Mouse (Mus musculus) erythroblast, adult 5-6 weeks (primary cell): Measurements from ENCODE around the gene Ascc1. TPM values are rescaled to one million over a fixed set of nuclear protein-coding genes. Genes with fewer than 3 reads are reported as not detected.

ENCODE experiments used
- ATAC-seq: replicated peaks from 2 replicates; pipeline ENCODE4 v1.8.0; 2016; ENCODE audit warnings: moderate number of reproducible peaks, mild to moderate bottlenecking, moderate TSS enrichment, inconsistent platforms; ENCODE audit not compliant: poor library complexity, low FRiP score, severe bottlenecking
- total RNA-seq, 2 experiments: library from RNA; stranded (forward) in 1 of 2; stranded (reverse) in 1 of 2; fragments of 150-400 nt in 1 of 2; fragments of 200-764, 138-1000 nt in 1 of 2; gene quantifications; 2 replicates each; pipeline versions ENCODE4 v1.2.3 to v1.2.4; 2015 to 2017; ENCODE audit warnings: low replicate concordance in 2 of 2

The Ascc1 gene
- total RNA-seq, 2 experiments from 2014 or later = 9.6 to 13.1 TPM

GRCm38 (mm10) chr10:60005264-60005663 is 2.7 kb downstream of the Ascc1 start:
- ATAC-seq = no peak

- ATAC-seq = no peak
These were observed 6.5 kb downstream of the Ascc1 start for GRCm38 (mm10) chr10:60009115-60009514.

DNA sequence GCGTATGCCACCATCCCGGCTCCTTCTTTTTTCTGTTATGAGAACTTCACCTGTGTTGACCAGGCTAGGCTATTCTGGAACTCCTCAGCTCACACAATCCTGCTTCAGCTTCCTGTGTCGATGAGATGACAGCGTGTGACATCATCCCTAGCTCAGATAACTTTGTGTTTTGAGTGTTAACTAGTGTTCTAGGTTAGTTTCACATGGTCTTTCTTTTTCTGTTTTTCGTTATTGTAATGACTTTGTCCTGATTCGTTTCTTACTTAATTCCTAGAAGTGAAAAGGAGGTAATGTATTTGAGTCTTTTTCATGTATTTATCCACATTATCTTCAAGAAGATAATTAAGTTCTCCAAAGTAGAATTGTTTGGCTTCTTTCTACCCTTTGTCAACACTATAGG is 13.6 kb downstream of the Ascc1 start:
- no peak for ATAC-seq

DNA sequence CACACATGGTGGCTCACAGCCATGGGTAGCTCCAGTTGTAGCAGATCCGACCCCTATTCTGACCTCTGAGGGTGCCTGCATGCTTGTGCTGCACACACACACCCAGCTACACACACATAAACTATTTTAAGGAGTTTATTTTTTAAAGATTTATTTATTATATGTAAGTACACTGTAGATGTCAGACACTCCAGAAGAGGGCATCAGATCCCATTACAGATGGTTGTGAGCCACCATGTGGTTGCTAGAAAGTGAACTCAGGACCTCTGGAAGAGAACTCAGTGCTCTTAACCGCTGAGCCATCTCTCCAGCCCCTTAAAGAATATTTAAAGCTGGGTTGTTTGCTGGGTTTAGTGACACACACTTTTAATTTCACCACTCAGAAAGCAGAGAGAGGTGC is 16.7 kb downstream of the Ascc1 start:
- ATAC-seq = no peak

DNA sequence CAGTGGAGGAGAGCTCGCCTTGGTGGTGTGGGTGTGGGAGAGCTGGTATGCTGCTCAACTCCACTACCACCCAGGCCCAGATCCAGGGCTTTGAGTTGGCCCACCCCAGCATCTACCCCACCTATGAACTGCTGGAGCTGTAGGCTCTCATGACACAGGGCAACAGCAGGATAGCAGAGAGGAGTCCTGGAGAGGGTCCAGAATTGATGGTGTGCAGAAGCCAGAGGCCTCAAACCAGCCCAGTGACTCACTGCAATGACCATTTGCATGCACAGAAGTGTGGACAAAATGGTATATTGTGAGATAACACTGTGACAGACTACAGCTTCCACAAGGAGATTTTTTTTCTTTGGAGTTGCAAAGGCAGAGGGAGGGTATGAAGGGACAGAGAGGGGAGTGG is 21.1 kb downstream of the Ascc1 start:
- no peak for ATAC-seq

GRCm38 (mm10) chr10:60026759-60027395 is 24.3 kb downstream of the Ascc1 start:
- no peak for ATAC-seq

DNA sequence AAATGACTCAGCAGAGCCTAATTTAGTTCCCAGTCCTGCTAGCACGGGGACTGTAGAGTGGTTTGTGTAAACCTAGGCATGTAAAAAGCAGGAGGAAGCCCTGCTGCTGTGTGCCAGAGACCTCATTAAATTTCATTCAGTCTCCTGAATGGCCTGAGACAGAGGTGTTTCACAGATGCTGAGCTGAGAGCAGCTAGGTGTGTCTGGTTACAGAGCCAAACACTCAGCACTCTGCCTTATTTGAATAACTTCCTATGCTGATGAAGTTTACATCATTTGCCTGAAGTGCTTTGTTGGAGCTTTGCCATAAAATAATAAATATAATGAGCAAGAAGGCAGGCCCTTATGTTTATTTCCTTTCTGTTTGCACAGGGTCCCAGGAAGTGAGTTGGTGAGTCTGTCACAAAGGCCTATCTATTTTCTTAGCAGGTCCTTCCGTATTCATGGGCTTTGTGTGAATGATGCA is 25.0 kb downstream of the Ascc1 start:
- no peak for ATAC-seq

DNA sequence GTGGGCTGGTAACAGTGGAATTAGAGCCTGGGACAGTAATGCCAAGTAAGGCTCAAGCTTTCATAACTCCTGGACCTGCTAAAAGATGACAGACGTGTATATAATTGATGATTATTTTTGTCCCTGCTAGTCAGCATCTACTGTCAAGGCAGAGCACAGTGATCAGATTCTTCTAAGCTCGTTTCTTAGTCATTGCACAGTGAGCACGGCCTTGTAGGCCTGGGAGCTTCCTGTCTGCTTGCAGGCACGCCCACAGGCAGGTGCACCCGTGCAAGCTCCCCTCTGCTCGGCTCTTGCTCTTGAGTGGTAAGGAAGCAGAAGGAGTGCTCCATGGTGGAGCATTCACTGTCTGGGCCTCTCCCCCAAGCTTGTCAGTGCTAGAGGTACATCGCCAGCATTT is 25.6 kb downstream of the Ascc1 start:
- ATAC-seq = no peak; the same call in 1 of the 2 replicates

DNA sequence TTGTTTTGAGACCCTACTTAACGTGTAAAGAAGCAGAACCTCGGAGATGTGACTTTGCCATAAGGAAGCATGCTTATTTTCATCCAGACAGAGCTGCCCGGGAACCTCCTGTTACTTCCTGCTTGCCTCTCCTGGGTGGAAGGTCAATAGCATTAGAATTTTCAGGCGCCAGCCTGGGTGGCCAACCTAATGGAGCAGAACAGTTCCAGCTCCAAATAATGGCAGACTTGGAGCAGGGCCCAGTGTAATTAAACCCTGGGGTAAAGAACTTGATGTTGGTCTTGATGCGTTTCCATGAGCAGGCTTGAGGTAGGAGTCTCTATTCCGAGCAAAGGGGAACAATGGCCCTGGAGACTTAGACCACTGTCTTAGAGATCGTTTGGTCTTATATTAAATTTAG is 26.4 kb downstream of the Ascc1 start:
- no peak for ATAC-seq

GRCm38 (mm10) chr10:60029387-60029786 is 26.8 kb downstream of the Ascc1 start:
- ATAC-seq = no peak

- no peak for ATAC-seq
These were observed 29.0 kb downstream of the Ascc1 start for GRCm38 (mm10) chr10:60031562-60031961.

GRCm38 (mm10) chr10:60031985-60032384 is 29.4 kb downstream of the Ascc1 start:
- ATAC-seq = no peak

DNA sequence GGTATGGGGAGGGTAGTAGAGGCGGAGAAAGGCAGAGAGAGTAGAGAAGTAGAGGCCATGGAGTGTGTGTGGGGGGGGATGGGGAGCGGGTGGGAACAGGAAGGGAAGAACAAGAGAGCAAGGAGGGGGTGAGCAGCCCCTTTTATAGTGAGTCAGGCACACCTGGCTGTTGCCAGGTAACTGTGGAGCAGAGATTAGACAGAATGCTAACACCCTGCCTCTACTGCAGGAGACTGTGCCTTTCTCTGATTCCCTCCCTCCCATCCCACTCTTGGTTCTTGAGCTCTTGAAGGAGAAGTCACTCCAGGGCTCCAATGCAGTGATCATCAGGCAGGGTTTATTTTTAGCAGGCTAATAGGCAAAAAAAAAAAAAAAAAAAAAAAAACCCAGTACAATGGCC is 30.0 kb downstream of the Ascc1 start:
- ATAC-seq = no peak

- no peak for ATAC-seq
These were observed 30.5 kb downstream of the Ascc1 start for GRCm38 (mm10) chr10:60033064-60033463.

- ATAC-seq = no peak
These were observed 32.0 kb downstream of the Ascc1 start for GRCm38 (mm10) chr10:60034621-60035020.

DNA sequence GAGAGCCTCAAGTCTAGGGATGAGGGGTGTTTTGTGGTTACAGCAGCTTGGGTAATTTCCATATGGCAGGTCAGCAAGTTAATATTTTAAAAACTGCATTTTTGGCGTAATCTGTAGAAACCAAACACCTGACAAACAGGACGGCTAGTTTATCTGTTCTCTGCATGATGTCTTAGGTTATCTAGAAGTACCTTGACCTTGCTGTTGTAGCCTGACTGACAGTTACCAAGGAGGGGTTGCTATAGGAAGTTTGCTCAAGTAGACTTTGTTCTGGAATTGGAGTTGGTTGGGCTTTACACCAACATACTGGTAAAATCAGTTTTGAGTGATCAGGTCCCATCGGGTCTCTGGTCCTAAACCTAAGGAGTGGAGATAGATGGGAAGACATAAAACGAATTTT is 33.1 kb downstream of the Ascc1 start:
- ATAC-seq = peak; percentile 48; the same call in 1 of the 2 replicates

DNA sequence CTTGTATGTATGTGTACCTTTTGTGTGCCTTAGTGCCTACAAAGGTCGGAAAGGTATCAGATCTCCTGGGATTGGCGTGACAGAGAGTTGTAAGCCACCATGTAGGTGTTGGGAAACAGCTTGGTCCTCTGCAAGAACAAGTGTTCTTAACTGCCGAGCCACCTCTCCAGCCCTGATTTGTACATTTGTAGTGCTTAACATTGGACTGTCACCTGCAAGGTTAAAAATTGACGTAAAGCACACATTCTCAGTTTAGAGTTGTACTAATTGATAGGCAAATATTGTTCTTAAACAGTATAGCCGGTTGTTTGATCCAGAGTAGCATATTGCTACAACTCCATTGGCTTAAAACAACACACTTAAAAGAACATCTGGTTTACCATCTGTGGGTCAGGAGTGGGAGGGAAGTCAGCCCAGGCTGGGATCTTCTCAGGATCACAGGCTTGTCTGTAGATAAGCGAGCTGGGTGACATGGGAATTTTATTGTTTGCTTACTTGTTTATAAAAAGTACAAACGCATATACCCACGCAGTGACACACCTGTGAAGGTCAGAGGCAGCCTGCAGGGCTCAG is 39.8 kb downstream of the Ascc1 start:
- ATAC-seq = no peak

GRCm38 (mm10) chr10:60046696-60047095 is 44.1 kb downstream of the Ascc1 start:
- no peak for ATAC-seq

DNA sequence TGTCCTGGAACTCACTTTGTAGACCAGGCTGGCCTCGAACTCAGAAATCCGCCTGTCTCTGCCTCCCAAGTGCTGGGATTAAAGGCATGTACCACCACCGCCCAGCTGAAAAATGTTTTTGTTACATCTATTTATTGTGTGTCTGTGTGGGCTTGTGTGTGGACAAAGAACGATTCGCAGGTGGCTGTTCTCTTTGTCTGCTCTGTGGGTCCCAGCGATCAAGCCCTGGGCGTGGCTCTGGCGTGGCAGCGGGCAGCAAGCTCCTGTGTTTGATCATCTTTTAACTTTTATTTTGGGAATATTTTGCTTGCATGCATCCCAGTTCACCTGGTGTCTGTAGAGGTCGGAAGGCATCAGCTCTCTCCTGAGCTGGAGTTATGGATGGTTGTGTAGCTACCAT is 48.0 kb downstream of the Ascc1 start:
- ATAC-seq = no peak

GRCm38 (mm10) chr10:60053073-60053472 is 50.5 kb downstream of the Ascc1 start:
- ATAC-seq = no peak

GRCm38 (mm10) chr10:60062173-60062572 is 59.6 kb downstream of the Ascc1 start:
- no peak for ATAC-seq

DNA sequence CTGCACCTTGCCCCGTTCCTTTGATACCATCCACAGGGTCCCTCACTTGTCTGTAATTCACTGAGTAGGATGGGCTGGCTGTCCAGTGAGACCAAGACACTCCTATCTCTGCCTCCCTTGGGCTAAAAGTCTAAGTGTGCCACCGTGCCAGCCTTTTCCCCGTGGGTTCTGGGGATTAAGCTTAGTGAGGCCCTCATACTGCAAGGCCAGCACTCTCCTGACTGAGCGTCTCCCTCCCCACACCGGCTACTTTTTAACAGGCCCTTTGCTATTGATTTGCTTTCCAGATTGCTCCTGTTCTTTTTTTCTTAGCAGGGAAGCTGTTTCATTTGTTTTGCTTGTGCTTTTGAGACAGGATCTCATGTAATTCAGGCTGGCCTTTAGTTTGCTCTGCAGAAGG is 60.3 kb downstream of the Ascc1 start:
- no peak for ATAC-seq
